Mouse (Mus musculus): Measurements from ENCODE around the gene Plekhf1. TPM values are rescaled to one million over a fixed set of nuclear protein-coding genes. Genes with fewer than 3 reads are reported as not detected.

Gene Plekhf1
- polyA plus RNA-seq, 1 experiment = 14.1 TPM

- DNase-seq (ENCODE audit: low spot score) = no peak
Observed at GRCm38 (mm10) chr7:38218631-38219367, 9.0 kb downstream of the Plekhf1 start.

- DNase-seq (ENCODE audit: low spot score) = no peak
Observed at GRCm38 (mm10) chr7:38217417-38218171, 10.2 kb downstream of the Plekhf1 start.

GRCm38 (mm10) chr7:38215697-38216096, 12.1 kb downstream of the Plekhf1 start:
- no peak for DNase-seq (ENCODE audit: low spot score)

GRCm38 (mm10) chr7:38215281-38215680, 12.5 kb downstream of the Plekhf1 start:
- no peak for DNase-seq (ENCODE audit: low spot score)

- DNase-seq (ENCODE audit: low spot score) = no peak
Observed at GRCm38 (mm10) chr7:38214473-38215214, 13.2 kb downstream of the Plekhf1 start.

GRCm38 (mm10) chr7:38212651-38213062, 15.2 kb downstream of the Plekhf1 start:
- DNase-seq (ENCODE audit: low spot score) = no peak

GRCm38 (mm10) chr7:38209478-38210152, 18.2 kb downstream of the Plekhf1 start:
- no peak for DNase-seq (ENCODE audit: low spot score)

- DNase-seq (ENCODE audit: low spot score) = no peak
Observed at GRCm38 (mm10) chr7:38208969-38209368, 18.8 kb downstream of the Plekhf1 start.

GRCm38 (mm10) chr7:38206564-38206963, 21.3 kb downstream of the Plekhf1 start:
- no peak for DNase-seq (ENCODE audit: low spot score)

GRCm38 (mm10) chr7:38205801-38206200, 22.0 kb downstream of the Plekhf1 start:
- DNase-seq (ENCODE audit: low spot score) = no peak

GRCm38 (mm10) chr7:38204314-38204713, 23.5 kb downstream of the Plekhf1 start:
- no peak for DNase-seq (ENCODE audit: low spot score)

GRCm38 (mm10) chr7:38201290-38201658, 26.5 kb downstream of the Plekhf1 start:
- no peak for DNase-seq (ENCODE audit: low spot score)

- DNase-seq (ENCODE audit: low spot score) = peak; percentile 82
Observed at GRCm38 (mm10) chr7:38200606-38201289, 27.1 kb downstream of the Plekhf1 start.

- DNase-seq (ENCODE audit: low spot score) = no peak
Observed at GRCm38 (mm10) chr7:38199907-38200605, 27.8 kb downstream of the Plekhf1 start.

GRCm38 (mm10) chr7:38191571-38191970, 36.2 kb downstream of the Plekhf1 start:
- no peak for DNase-seq (ENCODE audit: low spot score)

GRCm38 (mm10) chr7:38191146-38191545, 36.7 kb downstream of the Plekhf1 start:
- DNase-seq (ENCODE audit: low spot score) = no peak

GRCm38 (mm10) chr7:38190056-38190835, 37.6 kb downstream of the Plekhf1 start:
- no peak for DNase-seq (ENCODE audit: low spot score)

- no peak for DNase-seq (ENCODE audit: low spot score)
Observed at GRCm38 (mm10) chr7:38189136-38189982, 38.5 kb downstream of the Plekhf1 start.

All from urinary bladder, adult 2 months (tissue).